In the genomic region with DNA sequence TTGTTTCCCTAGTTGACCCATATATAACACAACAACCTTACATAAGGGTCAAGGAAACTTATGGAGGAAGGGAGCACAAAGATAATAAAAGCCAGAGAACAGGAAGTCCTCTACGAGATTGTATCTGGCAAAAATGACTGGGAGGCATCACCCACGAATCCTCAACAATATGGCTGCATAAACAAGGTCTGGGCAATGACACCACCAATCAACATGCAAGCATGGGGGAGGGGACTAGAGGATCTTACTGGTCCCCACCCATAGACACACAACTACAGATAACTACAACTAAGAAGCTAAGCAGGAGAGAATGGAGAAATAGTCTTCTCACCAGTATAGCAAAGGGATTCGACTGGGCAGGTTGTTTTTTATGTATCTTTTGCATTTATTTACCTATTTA, we compare ENCODE assay signal across 13 mouse cellular contexts. TPM values are rescaled to one million over a fixed set of nuclear protein-coding genes. Genes with fewer than 3 reads are reported as not detected.
DNase-seq lines count a peak whose midpoint lies in the region; ATAC-seq and TF ChIP-seq lines count a peak whose summit lies in the region.
"Had no signal": no experiment of that assay in that cellular context is flagged by ENCODE, and none has a peak within 500 bp of the region (broad histone marks: within the 10 kb centered on the region; RNA-seq: fewer than 3 reads in every experiment).

No protein-coding gene starts in this region.

- no peak overlapping the region for H3K4me3 ChIP-seq in layer of hippocampus, adult 2 months
- H3K4me3 ChIP-seq in liver, embryonic 16.5 days (ENCODE audit: low read depth, low read length), result no peak overlapping the region; the same call in 1 of the 2 replicates
- H3K4me3 ChIP-seq in forebrain, postnatal 0 days (ENCODE audit: low read depth, low read length), result no peak overlapping the region
- H3K4me3 ChIP-seq in midbrain, embryonic 13.5 days (replicated peaks), result no peak overlapping the region

- H3K9ac ChIP-seq in liver, embryonic 16.5 days (ENCODE audit: low read depth, low read length), result no peak overlapping the region
- H3K9ac ChIP-seq in forebrain, postnatal 0 days, result no peak overlapping the region
- no peak overlapping the region for H3K9ac ChIP-seq in midbrain, embryonic 13.5 days (replicated peaks)

- no peak for DNase-seq in layer of hippocampus, adult 2 months (ENCODE audit: low spot score in 2 of 2)
- DNase-seq in layer of hippocampus, adult 11-12 months (ENCODE audit: low spot score), result no peak
- DNase-seq in CD4-positive, CD25-positive, alpha-beta regulatory T cell, adult 2 months (ENCODE audit: low read depth, low spot score), result peak; percentile 62
- DNase-seq in left cerebral cortex, postnatal 10 days (ENCODE audit: extremely low spot score in 1 of 2, low spot score in 2 of 2), result no peak
- no peak for DNase-seq in forebrain, postnatal 0 days
- DNase-seq: gastrocnemius, postnatal 10 days; kidney, adult 11 months; midbrain, embryonic 14.5 days; right cerebral cortex, postnatal 14 days had no signal

- peak; percentile 46 for ATAC-seq in common myeloid progenitor, adult 5-6 weeks (replicated peaks; ENCODE audit: low read depth, poor library complexity, severe bottlenecking)
- ATAC-seq in liver, embryonic 16.5 days (ENCODE audit: low read depth), result peak; percentile 90
- no peak for ATAC-seq in forebrain, postnatal 0 days
- no peak for ATAC-seq in midbrain, embryonic 13.5 days

- no peaks in the 10 kb centered on the region for H3K27me3 ChIP-seq in liver, embryonic 16.5 days (ENCODE audit: control insufficient read depth, insufficient read depth, low read depth, low read length)
- no peaks in the 10 kb centered on the region for H3K27me3 ChIP-seq in forebrain, postnatal 0 days (ENCODE audit: insufficient read depth, low read length)
- H3K27me3 ChIP-seq in midbrain, embryonic 13.5 days, result no peaks in the 10 kb centered on the region
- H3K27me3 ChIP-seq: CH12.LX had no signal

- intact Hi-C loops in left cerebral cortex, postnatal 10 days (cut with DNase I), result no loop called here

- H3K9me3 ChIP-seq in liver, embryonic 16.5 days (replicated peaks; ENCODE audit: control insufficient read depth, low read length), result no peaks in the 10 kb centered on the region
- H3K9me3 ChIP-seq in forebrain, postnatal 0 days (ENCODE audit: low read length), result no peaks in the 10 kb centered on the region
- H3K9me3 ChIP-seq in midbrain, embryonic 13.5 days, result no peaks in the 10 kb centered on the region

- 26% methylated on average over 3 of the region's 3 CpGs for WGBS in liver, embryonic 16.5 days (ENCODE audit: insufficient replicate concordance)
- 80% methylated on average over 3 of the region's 3 CpGs for WGBS in forebrain, postnatal 0 days
- 85% methylated on average over 3 of the region's 3 CpGs for whole genome bisulfite sequencing in midbrain, embryonic 13.5 days

- H3K4me1 ChIP-seq in liver, embryonic 16.5 days (ENCODE audit: control insufficient read depth, low read depth, low read length), result peaks cover 24% of the 10 kb centered on the region
- no peaks in the 10 kb centered on the region for H3K4me1 ChIP-seq in forebrain, postnatal 0 days (ENCODE audit: insufficient read depth)
- 0 out of 2 replicates have a peak, but pooled peaks cover 4% of the 10 kb centered on the region for H3K4me1 ChIP-seq in midbrain, embryonic 13.5 days (replicated peaks)

- TF ChIP-seq CTCF in layer of hippocampus, adult 2 months (conservative IDR thresholded peaks at IDR 0.05), result no peak
- TF ChIP-seq CTCF in forebrain, postnatal 0 days (IDR thresholded peaks at IDR 0.05; ENCODE audit: low read depth), result no peak

- H3K27ac ChIP-seq in layer of hippocampus, adult 2 months, result peak overlapping the region; percentile 57; the same call in 1 of the 2 replicates
- H3K27ac ChIP-seq in liver, embryonic 16.5 days (ENCODE audit: low read length), result no peak overlapping the region
- H3K27ac ChIP-seq in forebrain, postnatal 0 days (ENCODE audit: low read depth, low read length), result no peak overlapping the region
- no peak overlapping the region for H3K27ac ChIP-seq in midbrain, embryonic 13.5 days

- H3K4me2 ChIP-seq in liver, embryonic 16.5 days (ENCODE audit: low read depth, low read length), result peak overlapping the region; percentile 39
- no peak overlapping the region for H3K4me2 ChIP-seq in forebrain, postnatal 0 days (ENCODE audit: low read depth)
- H3K4me2 ChIP-seq in midbrain, embryonic 13.5 days (replicated peaks), result no peak overlapping the region

- peaks cover 9% of the 10 kb centered on the region for H3K36me3 ChIP-seq in liver, embryonic 16.5 days (ENCODE audit: control insufficient read depth, insufficient read depth)
- peaks cover 5% of the 10 kb centered on the region; the same call in 1 of the 2 replicates for H3K36me3 ChIP-seq in forebrain, postnatal 0 days (ENCODE audit: insufficient read depth)
- H3K36me3 ChIP-seq in midbrain, embryonic 13.5 days, result peaks cover 17% of the 10 kb centered on the region

RNA-seq across cellular contexts. Expression of gene Nrip1, which starts 18.8 kb away (rescaled TPM):
- 10 to 100 TPM; 56.1 to 60.0 TPM for total RNA-seq in layer of hippocampus, adult 2 months (2021)
- total RNA-seq in common myeloid progenitor, adult 5-6 weeks (2017), result 46.7 and 48.3 TPM in 2 replicates
- polyA plus RNA-seq in liver, embryonic 16.5 days (2015; fragmentation: Nextera tagmentation; extraction: Ambion mirVana), result 17.4 TPM in 2 replicates
- 10 to 100 TPM; 83.4 to 86.9 TPM for total RNA-seq in left cerebral cortex, postnatal 10 days (2021)
- total RNA-seq in forebrain, postnatal 0 days (2014; rRNA removed), result 31.0 and 40.9 TPM in 2 replicates
- 30.0 and 34.8 TPM in 2 replicates for polyA plus RNA-seq in forebrain, postnatal 0 days (2015; fragmentation: Nextera tagmentation; extraction: Ambion mirVana)
- polyA plus RNA-seq in midbrain, embryonic 13.5 days (2015; fragmentation: Nextera tagmentation; extraction: Ambion mirVana), result 28.1 and 30.1 TPM in 2 replicates
- total RNA-seq: CH12.LX had no signal

Comparison
In these comparisons a context has a peak if more than half of its experiments do, and no peak if none do; other contexts are left out.
1. ATAC-seq: peak in common myeloid progenitor, adult 5-6 weeks (single experiment) and liver, embryonic 16.5 days (single experiment); none in forebrain, postnatal 0 days (single experiment) and midbrain, embryonic 13.5 days (single experiment).